Mouse (Mus musculus) midbrain, embryonic 11.5 days (tissue): ENCODE measurements at regions not wholly inside any gene's neighbourhood (a gene's known extent, or its start where the extent isn't known, plus 50 kb on each side); places are given as distances from the start of the nearest gene placed in this dataset.

ENCODE experiments used
- ATAC-seq: fragments of 200-750 bp; cut with Nextera tagmentation; 2 replicates; pipeline ENCODE4 v1.8.0; 2017; ENCODE audit warnings: moderate TSS enrichment, moderate library complexity; ENCODE audit not compliant: low FRiP score
- DNase-seq: peaks from one replicate; pipeline ENCODE4 v3.0.0; 2015; ENCODE audit warnings: low spot score; ENCODE audit errors: missing footprints
- H3K27ac ChIP-seq: fragments of 300-500 bp; sonication (generic); 2 replicates; pipeline ENCODE4 v1.5.1; 2014; ENCODE audit warnings: low read depth, low read length
- H3K27me3 ChIP-seq: fragments of 300-500 bp; sonication (generic); 2 replicates; pipeline ENCODE4 v1.6.1; 2014; ENCODE audit warnings: mild to moderate bottlenecking, low read length, moderate library complexity, mixed read lengths; ENCODE audit not compliant: control insufficient read depth, insufficient read depth
- H3K36me3 ChIP-seq: fragments of 300-500 bp; sonication (generic); 2 replicates; pipeline ENCODE4 v1.6.1; 2014; ENCODE audit warnings: mild to moderate bottlenecking, low read length, moderate library complexity, mixed read lengths; ENCODE audit not compliant: control insufficient read depth, insufficient read depth
- H3K4me1 ChIP-seq: fragments of 300-500 bp; sonication (generic); 2 replicates; pipeline ENCODE4 v1.6.1; 2014; ENCODE audit warnings: low read length; ENCODE audit not compliant: control insufficient read depth, insufficient read depth
- H3K4me2 ChIP-seq: fragments of 300-500 bp; sonication (generic); 2 replicates; pipeline ENCODE4 v1.6.1; 2014; ENCODE audit warnings: mild to moderate bottlenecking, moderate library complexity
- H3K4me3 ChIP-seq: fragments of 300-500 bp; sonication (generic); 2 replicates; pipeline ENCODE4 v1.5.1; 2014; ENCODE audit warnings: low read depth, low read length
- H3K9ac ChIP-seq: fragments of 300-500 bp; sonication (generic); 2 replicates; pipeline ENCODE4 v1.6.1; 2014; ENCODE audit warnings: low read length
- H3K9me3 ChIP-seq: fragments of 300-500 bp; sonication (generic); 2 replicates; pipeline ENCODE4 v1.6.1; 2016; ENCODE audit warnings: low read length; ENCODE audit not compliant: control insufficient read depth
- WGBS: fragments of 180-500 bp; shearing (Covaris S2); extraction: QIAGEN DNeasy Blood & Tissue Kit; methylation state at CpG from one replicate; pipeline ENCODE4 v1.1.7; 2014; 5-methylcytosine and 5-hydroxymethylcytosine counted together

DNA sequence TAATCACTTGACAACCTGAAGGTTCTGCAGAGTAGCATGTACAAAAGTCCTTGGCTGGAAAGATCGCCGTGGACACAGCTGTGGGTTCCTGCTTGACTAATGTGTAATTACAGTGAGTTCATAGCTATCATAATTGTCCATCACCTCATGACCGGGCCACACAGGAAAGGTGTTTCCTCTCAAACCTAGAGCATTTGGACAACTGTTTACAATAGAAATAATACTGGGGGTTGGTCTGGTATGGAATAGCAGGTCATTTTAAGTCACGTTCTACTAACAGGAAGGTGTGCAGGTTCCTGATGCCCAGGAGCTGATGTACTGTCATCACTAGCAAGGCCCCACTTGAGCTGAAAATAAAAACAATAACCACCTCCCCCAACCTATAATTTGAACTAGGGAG lies 283.1 kb upstream of the Gm26657 start:
- no peak for ATAC-seq
- Histone ChIP-seq H3K9ac (no peak overlapping the region), H3K27me3 (no peaks in the 10 kb centered on the region), H3K27ac (no peak overlapping the region), H3K9me3 (no peaks in the 10 kb centered on the region), H3K36me3 (no peaks in the 10 kb centered on the region), H3K4me2 (no peak overlapping the region), H3K4me3 (no peak overlapping the region), H3K4me1 (no peaks in the 10 kb centered on the region)
- no peak for DNase-seq
- 92% methylated on average over 4 of the region's 4 CpGs for WGBS

DNA sequence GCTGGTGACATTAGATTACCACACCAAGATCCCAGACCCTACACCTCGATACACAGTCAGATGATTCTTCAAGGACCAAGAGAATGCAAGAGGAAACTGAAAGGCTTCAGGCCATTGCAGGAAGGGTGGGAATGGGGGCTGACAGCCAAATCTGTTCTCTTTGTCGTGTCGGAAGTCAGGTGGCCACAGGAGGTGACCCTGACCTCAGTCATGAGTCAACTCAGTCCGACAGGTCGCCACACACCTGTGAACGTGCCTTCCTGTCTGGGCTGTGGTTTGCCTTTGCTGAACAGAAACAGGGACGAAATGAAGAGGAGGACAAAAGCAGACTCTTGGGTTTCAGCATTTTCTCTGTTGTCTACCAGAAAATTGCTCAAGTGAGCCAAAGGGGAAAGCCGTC lies 318.3 kb upstream of the Gm26657 start:
- no peaks in the 10 kb centered on the region for H3K27me3 ChIP-seq
- H3K4me3 ChIP-seq, result no peak overlapping the region
- H3K27ac ChIP-seq, result no peak overlapping the region
- H3K9me3 ChIP-seq, result no peaks in the 10 kb centered on the region
- 89% methylated on average over 8 of the region's 8 CpGs for WGBS
- no peaks in the 10 kb centered on the region for H3K36me3 ChIP-seq
- DNase-seq (no peak), ATAC-seq (no peak)
- H3K4me1 ChIP-seq, result no peaks in the 10 kb centered on the region
- H3K9ac ChIP-seq, result no peak overlapping the region
- H3K4me2 ChIP-seq, result no peak overlapping the region

DNA sequence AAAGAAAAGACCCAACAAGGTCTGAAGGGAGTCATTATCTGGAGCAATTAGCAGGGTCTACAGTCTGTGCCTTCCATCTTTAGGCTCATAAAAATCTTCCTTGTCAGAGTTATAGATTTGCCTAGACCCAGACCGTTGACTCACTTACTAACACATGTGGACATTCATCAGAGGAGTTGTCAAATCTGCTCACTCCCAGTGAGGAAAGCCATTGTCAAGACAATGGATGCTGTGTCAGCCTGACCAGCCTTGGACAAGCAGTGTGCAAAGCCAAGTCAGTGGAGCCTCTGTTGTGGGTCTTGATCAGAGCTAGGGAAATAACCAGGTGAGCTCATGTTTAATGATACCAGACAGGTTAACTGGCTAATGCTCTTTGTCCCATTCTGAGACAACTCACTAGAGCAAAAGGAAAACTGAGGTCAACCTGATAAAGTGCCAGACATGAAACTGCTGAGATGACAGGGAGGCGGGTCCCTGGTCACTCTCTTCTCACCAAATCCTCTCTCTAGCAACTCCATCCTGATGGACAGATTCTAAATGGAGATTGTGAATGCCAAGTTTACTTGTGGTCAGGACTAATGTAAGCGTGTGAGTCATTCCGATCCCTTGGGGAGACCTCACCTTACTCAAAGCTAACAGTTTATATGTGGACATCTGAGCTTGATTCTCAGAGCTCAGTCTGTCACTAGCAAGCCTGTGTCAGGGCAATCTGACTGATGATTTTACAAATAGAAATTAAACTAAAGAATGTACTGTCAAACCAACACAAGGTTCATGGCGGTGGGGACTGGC lies 320.6 kb upstream of the Gm26657 start:
- DNase-seq (no peak), ATAC-seq (no peak)
- H3K4me1 ChIP-seq, result no peaks in the 10 kb centered on the region
- no peak overlapping the region for H3K9ac ChIP-seq
- no peaks in the 10 kb centered on the region for H3K9me3 ChIP-seq
- no peaks in the 10 kb centered on the region for H3K36me3 ChIP-seq
- no peaks in the 10 kb centered on the region for H3K27me3 ChIP-seq
- H3K27ac ChIP-seq, result no peak overlapping the region
- 93% methylated on average over 5 of the region's 5 CpGs for WGBS
- H3K4me2 ChIP-seq, result no peak overlapping the region
- H3K4me3 ChIP-seq, result no peak overlapping the region

DNA sequence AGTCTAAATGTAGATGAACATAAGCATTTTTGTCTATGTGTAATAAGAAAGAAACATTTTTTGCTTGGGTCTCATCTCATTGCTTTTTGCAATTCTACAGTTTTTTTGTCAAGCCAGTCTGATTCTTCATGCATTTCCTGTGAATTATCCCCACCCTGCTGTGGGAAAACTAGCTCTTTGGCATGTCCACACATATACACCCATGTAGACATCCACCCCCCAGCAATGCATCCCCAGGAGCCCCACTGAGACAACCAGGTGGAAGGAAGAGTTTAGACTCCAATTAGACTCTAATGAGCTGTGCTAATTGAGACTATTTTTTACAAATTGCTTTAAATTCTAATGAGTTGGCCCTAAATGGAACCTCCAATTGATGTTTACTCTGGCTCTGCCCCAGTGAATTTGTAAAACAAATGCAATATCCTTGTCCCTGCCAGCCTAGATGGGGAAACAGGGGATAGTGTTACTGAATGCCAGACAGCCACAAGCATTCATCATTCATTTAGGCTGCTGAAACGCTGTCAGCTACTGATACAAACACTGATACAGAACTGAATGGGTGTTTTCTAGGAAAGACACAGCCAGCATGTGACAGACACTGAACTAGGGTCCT lies 328.7 kb upstream of the Gm26657 start:
- no peak for DNase-seq
- H3K9ac ChIP-seq, result no peak overlapping the region
- WGBS, result 60% methylated on average over 1 of the region's 1 CpGs

DNA sequence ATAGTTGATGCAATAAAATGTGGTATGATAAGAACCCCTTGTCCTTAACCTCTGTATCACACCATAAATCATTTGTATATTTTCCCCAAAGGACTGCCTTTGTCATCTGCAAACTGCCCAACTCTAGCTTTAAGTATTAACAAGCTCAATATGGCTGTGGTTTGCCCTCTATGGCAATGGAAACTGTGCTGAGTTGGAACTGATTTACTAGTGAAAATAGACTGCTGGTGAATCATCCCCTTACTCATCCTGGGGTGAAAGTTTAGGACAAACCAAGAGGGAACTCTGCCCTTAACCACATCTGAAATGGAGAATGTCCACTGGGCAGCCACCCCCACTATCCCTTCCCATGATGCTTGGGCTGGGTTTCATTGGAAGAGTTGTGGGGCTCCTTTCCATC lies 346.1 kb upstream of the Gm26657 start:
- Histone ChIP-seq H3K27me3 (no peaks in the 10 kb centered on the region), H3K36me3 (no peaks in the 10 kb centered on the region), H3K9ac (no peak overlapping the region), H3K9me3 (no peaks in the 10 kb centered on the region), H3K27ac (no peak overlapping the region), H3K4me3 (no peak overlapping the region), H3K4me1 (no peaks in the 10 kb centered on the region), H3K4me2 (no peak overlapping the region)
- DNase-seq (no peak), ATAC-seq (no peak)

More for the DNA sequence above, 328.7 kb upstream of the Gm26657 start:
- no peak for ATAC-seq
- H3K4me2 ChIP-seq, result no peak overlapping the region
- no peaks in the 10 kb centered on the region for H3K4me1 ChIP-seq
- H3K9me3 ChIP-seq, result no peaks in the 10 kb centered on the region
- no peaks in the 10 kb centered on the region for H3K36me3 ChIP-seq
- no peaks in the 10 kb centered on the region for H3K27me3 ChIP-seq
- no peak overlapping the region for H3K4me3 ChIP-seq
- H3K27ac ChIP-seq, result no peak overlapping the region

DNA sequence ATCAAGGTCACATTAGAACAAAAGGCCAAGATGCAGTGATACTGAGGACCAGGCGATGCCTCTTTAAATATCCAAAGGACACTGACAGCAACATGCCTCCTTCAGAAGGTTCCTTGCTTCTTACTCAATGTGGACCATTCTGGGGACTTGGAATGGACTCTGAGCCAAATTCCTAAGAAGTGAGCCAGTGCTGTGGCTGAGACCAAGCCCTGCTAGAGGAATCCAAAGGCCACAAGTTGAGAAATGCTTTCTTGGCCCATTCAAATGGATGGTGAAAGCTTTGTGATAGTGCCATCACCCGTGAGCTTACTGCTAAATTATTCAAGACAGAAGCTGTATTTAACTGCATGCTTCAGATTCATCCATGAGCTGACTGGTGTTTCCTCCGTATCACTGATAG lies 352.8 kb upstream of the Gm26657 start:
- Histone ChIP-seq H3K4me1 (no peaks in the 10 kb centered on the region), H3K36me3 (no peaks in the 10 kb centered on the region), H3K9me3 (no peaks in the 10 kb centered on the region), H3K4me2 (no peak overlapping the region), H3K27me3 (no peaks in the 10 kb centered on the region), H3K27ac (no peak overlapping the region), H3K4me3 (no peak overlapping the region), H3K9ac (no peak overlapping the region)
- ATAC-seq (no peak), DNase-seq (no peak)
- WGBS, result 76% methylated on average over 3 of the region's 3 CpGs

DNA sequence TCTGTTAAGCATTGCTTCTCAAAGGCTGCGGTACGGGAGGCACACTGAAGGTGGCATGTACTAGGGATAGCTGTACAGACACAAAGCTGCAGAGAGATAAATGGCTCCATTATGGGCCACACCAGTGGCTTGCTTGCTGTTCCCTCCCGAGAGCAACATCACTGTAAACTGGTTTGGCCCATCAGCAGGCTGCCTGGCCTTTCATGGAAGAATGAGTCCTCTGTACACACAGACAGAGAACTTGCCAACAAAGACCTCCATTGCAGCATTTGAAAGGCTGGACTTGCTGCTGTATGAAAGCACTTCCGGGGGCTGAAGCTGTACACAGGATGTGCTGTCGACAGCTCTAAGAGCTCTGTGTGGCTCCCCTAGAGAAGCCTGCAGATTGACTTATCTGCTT lies 364.1 kb upstream of the Gm26657 start:
- Histone ChIP-seq H3K9ac (no peak overlapping the region), H3K36me3 (no peaks in the 10 kb centered on the region), H3K4me1 (no peaks in the 10 kb centered on the region), H3K4me3 (no peak overlapping the region), H3K4me2 (no peak overlapping the region), H3K27me3 (no peaks in the 10 kb centered on the region), H3K9me3 (no peaks in the 10 kb centered on the region), H3K27ac (no peak overlapping the region)
- WGBS, result 77% methylated on average over 5 of the region's 5 CpGs
- DNase-seq (no peak), ATAC-seq (no peak)

DNA sequence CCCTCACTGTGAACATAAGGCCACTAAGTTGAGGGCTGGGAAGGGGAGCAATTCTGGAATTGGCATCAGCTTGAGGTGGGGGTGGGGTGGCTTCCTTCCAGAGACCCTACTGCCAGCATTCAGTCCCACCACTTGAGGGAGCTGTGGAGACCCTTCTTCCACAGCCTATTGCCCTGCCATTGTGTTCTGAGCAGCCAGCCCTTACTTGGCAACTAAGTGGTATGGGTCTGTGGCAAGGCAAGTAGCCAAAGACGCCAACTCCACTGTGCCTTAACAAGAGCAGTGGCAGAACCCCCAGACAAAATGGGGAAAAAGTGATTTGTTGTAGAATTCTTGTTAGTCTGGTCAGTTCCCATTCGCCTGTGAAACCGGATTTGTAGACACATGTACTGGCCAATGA lies 365.4 kb upstream of the Gm26657 start:
- H3K27me3 ChIP-seq, result no peaks in the 10 kb centered on the region
- no peak overlapping the region for H3K4me2 ChIP-seq
- H3K4me1 ChIP-seq, result no peaks in the 10 kb centered on the region
- no peaks in the 10 kb centered on the region for H3K9me3 ChIP-seq
- WGBS, result 93% methylated on average over 3 of the region's 3 CpGs
- H3K4me3 ChIP-seq, result no peak overlapping the region
- no peaks in the 10 kb centered on the region for H3K36me3 ChIP-seq
- DNase-seq, result no peak
- H3K9ac ChIP-seq, result no peak overlapping the region
- ATAC-seq, result no peak
- H3K27ac ChIP-seq, result no peak overlapping the region

DNA sequence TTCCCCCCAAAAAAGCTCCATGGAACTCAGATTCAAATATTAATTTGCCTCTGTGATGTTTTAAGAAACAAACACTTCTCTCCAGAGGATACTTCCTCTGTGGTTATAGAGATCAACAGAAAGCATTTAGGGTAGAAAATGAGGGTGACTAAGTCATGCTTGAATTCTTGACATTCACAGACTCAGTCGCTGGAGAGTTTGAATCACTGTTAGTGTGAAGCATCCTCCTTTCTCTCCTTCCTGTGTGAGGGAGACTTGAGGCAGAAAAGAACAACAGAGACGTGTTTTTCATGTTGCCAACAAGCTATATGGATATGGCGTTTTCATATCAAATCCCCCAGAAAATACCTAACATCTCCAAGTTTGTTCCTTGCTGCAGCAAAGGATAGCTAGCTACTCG lies 366.1 kb upstream of the Gm26657 start:
- Histone ChIP-seq H3K27me3 (no peaks in the 10 kb centered on the region), H3K4me1 (no peaks in the 10 kb centered on the region), H3K27ac (no peak overlapping the region), H3K36me3 (no peaks in the 10 kb centered on the region), H3K4me3 (no peak overlapping the region), H3K9ac (no peak overlapping the region), H3K4me2 (no peak overlapping the region), H3K9me3 (no peaks in the 10 kb centered on the region)
- ATAC-seq (no peak), DNase-seq (no peak)
- WGBS, result 80% methylated on average over 4 of the region's 4 CpGs
